ENCODE assay signal across 11 mouse cellular contexts in genomic region chr17:45298355-45298754, GRCm38 (mm10).
A peak's percentile ranks its signal among the peaks of the same experiment; 100 is the strongest.
DNase-seq lines count a peak whose midpoint lies in the region; ATAC-seq lines count a peak whose summit lies in the region.
"Had no signal": no experiment of that assay in that cellular context is flagged by ENCODE, and none has a peak within 500 bp of the region (broad histone marks: within the 10 kb centered on the region; RNA-seq: fewer than 3 reads in every experiment).

No protein-coding gene starts in this region.

- no peaks in the 10 kb centered on the region for H3K27me3 ChIP-seq in liver, embryonic 11.5 days (replicated peaks; ENCODE audit: control insufficient read depth, insufficient read depth, low read length)
- H3K27me3 ChIP-seq in limb, embryonic 10.5 days (ENCODE audit: low read depth, poor library complexity, severe bottlenecking) = no peaks in the 10 kb centered on the region
- no peaks in the 10 kb centered on the region for H3K27me3 ChIP-seq in splenic B cell, adult 2 months (ENCODE audit: control insufficient read depth, insufficient read depth, low read length, poor library complexity, severe bottlenecking)

- H3K4me1 ChIP-seq in liver, embryonic 11.5 days (replicated peaks; ENCODE audit: control insufficient read depth, insufficient read depth, low read length) = no peaks in the 10 kb centered on the region
- H3K4me1 ChIP-seq in limb, embryonic 10.5 days = peaks cover 25% of the 10 kb centered on the region

- H3K4me3 ChIP-seq in liver, embryonic 11.5 days (ENCODE audit: low read depth, low read length) = no peak overlapping the region
- no peak overlapping the region for H3K4me3 ChIP-seq in limb, embryonic 10.5 days

- H3K4me2 ChIP-seq in liver, embryonic 11.5 days = no peak overlapping the region

- DNase-seq in liver = peak; percentile 50
- no peak for DNase-seq in liver, embryonic 11.5 days (ENCODE audit: low spot score)
- peak; percentile 39 for DNase-seq in c-Kit-positive CD71-negative TER-119-negative erythroid progenitor cells, embryonic 14.5 days (ENCODE audit: low read depth)
- DNase-seq in limb, embryonic 10.5 days (ENCODE audit: low spot score) = peak; percentile 56
- DNase-seq in splenic B cell, adult 2 months (ENCODE audit: low read depth, low spot score) = peak; percentile 60
- no peak for DNase-seq in layer of hippocampus, postnatal 36 days
- no peak for DNase-seq in testis, postnatal 14 days (ENCODE audit: low spot score)
- no peak for DNase-seq in layer of hippocampus, adult 9-10 months (ENCODE audit: low spot score)
- DNase-seq: gastrocnemius, postnatal 10 days; lung, postnatal 10 days had no signal

- H3K9me3 ChIP-seq in liver, embryonic 11.5 days (ENCODE audit: control insufficient read depth, low read length) = no peaks in the 10 kb centered on the region
- no peaks in the 10 kb centered on the region for H3K9me3 ChIP-seq in limb, embryonic 10.5 days (replicated peaks)

- no peak overlapping the region for H3K27ac ChIP-seq in liver, embryonic 11.5 days (ENCODE audit: low read depth, low read length)
- peak overlapping the region; percentile 59 for H3K27ac ChIP-seq in limb, embryonic 10.5 days
- H3K27ac ChIP-seq: kidney, postnatal 0 days had no signal

- no peak overlapping the region for H3K9ac ChIP-seq in liver, embryonic 11.5 days (ENCODE audit: low read depth, low read length)

- WGBS in liver, embryonic 11.5 days = 15% methylated on average over 4 of the region's 4 CpGs
- WGBS in limb, embryonic 10.5 days = 16% methylated on average over 4 of the region's 4 CpGs

- H3K36me3 ChIP-seq in liver, embryonic 11.5 days (ENCODE audit: control insufficient read depth, insufficient read depth, low read length) = no peaks in the 10 kb centered on the region
- no peaks in the 10 kb centered on the region for H3K36me3 ChIP-seq in limb, embryonic 10.5 days
- no peaks in the 10 kb centered on the region for H3K36me3 ChIP-seq in splenic B cell, adult 2 months (ENCODE audit: control insufficient read depth, insufficient read depth, low read length, poor library complexity, severe bottlenecking)

- no peak for ATAC-seq in liver, embryonic 11.5 days (replicated peaks; ENCODE audit: low FRiP score)

Comparison
In these comparisons a context has a peak if more than half of its experiments do, and no peak if none do; other contexts are left out.
1. DNase-seq: peak in liver (single experiment), c-Kit-positive CD71-negative TER-119-negative erythroid progenitor cells, embryonic 14.5 days (single experiment), limb, embryonic 10.5 days (single experiment) and splenic B cell, adult 2 months (single experiment); none in liver, embryonic 11.5 days (single experiment), layer of hippocampus, postnatal 36 days (0 of 2), testis, postnatal 14 days (single experiment) and layer of hippocampus, adult 9-10 months (single experiment).